Mouse (Mus musculus) gastrocnemius, postnatal 4 days (tissue): Measurements from ENCODE around the gene Itpr3. TPM values are rescaled to one million over a fixed set of nuclear protein-coding genes. Genes with fewer than 3 reads are reported as not detected.

Source experiments
- DNase-seq, 2 experiments: peaks; one replicate each; pipeline ENCODE4 v3.0.0; 2021 to 2022; ENCODE audit warnings: low spot score in 2 of 2, mixed read lengths in 2 of 2
- total RNA-seq, 2 experiments: library from RNA; stranded (reverse); gene quantifications; 2 replicates each; pipeline ENCODE4 v1.2.3; 2021

The Itpr3 gene
- total RNA-seq, 2 experiments from 2014 or later: 8.7 to 9.1 TPM

DNA sequence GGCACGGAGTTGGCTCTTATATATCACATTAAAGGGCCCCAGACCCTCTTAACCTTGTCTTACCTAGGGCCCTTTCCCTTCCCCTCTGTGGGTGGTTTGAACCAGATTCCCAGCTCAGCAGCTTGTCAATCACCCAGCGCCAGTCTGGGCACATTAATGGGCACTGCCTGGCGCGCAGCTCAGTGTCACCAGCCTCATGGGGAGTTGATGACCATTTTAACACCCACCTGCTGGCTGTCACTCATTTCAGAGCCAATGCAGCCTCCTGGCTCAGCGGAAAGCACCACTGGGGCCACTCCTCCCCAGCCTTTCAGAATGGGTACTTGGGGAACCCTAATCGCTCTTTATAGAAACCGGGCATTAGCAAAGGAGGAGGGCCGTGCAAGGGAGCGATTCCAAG lies 81.3 kb downstream of the Itpr3 start:
- no peak for DNase-seq

DNA sequence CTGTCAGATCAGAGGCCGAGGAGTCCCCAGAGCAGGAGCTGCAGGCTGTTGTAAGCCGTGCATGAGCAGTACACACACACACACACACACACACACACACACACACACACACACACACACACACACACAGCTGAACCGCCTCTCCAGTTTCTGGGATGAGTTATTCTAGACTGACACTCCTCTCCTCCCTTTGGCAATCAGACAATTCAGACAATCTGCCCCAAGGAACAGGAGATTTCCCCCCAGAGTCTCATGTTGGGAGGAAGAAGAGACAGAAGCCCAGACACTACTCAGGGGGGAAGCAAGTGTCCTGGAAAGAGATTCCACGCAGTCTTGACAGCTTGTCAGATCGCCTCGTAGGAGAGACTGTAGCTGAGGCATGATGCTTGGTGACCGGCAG lies 82.2 kb downstream of the Itpr3 start:
- DNase-seq: no peak

DNA sequence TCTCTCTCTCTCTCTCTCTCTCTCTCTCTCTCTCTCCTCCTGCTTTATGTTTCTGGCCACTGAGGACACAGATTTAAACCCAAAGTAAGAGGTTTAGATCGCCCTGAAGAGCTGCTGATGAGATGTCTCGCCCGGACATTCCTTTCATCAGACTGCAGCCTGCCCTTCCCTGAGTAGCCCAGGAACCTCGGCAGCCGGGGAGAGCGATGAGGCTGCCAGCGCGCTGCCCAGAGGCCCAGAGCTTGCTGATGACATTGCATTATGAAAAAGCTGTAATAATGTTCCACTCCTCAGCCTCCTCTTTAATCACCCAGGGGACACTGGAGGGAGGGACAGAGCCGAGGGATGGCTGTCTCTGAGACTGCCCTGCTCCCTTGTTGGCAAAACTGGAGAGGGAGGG lies 83.2 kb downstream of the Itpr3 start:
- no peak for DNase-seq

DNA sequence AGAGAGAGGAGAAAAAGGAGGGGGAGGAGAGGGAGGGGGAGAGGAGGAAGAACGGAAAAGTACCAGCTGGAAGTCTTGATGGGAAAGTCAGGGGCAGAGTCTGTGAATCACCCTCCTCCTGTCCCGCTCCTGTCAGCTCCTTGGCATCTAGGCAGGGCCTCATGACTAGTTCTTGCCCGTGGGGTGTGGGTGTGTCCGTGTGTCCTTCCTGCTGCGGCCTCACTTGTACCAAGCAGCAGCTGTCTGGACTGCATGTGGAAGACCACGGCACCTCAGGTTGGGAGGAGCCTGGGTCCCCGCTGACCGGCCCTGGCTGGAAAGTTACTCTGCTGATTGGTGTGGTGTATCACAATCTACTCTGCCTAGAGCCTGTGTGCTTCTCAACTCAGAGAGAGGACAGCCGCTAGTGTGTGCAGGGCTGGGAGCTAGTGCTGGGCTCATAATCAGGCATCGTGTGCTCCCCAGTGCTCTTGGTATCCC lies 84.9 kb downstream of the Itpr3 start:
- DNase-seq: peak in 1 of 2 experiments; percentile 34

DNA sequence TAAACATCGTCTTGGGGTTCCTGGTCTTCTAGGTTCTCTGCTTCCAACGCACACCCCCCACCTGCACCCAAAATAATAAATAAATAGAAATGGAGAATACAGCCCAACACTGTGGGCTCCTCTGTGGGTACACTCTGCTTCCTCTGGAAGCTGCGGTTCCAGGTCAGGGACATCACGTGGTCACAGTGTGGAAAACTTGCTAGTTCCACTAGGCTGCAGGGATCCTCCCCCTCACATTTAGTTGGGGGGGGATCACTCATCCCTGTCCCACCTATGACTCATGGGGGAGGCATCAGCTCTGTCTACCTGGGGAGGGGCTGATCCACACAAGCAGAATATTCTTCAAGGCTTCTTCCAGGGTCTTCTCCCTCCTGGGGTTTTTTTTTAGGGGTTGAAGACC lies 87.0 kb downstream of the Itpr3 start:
- DNase-seq: no peak

DNA sequence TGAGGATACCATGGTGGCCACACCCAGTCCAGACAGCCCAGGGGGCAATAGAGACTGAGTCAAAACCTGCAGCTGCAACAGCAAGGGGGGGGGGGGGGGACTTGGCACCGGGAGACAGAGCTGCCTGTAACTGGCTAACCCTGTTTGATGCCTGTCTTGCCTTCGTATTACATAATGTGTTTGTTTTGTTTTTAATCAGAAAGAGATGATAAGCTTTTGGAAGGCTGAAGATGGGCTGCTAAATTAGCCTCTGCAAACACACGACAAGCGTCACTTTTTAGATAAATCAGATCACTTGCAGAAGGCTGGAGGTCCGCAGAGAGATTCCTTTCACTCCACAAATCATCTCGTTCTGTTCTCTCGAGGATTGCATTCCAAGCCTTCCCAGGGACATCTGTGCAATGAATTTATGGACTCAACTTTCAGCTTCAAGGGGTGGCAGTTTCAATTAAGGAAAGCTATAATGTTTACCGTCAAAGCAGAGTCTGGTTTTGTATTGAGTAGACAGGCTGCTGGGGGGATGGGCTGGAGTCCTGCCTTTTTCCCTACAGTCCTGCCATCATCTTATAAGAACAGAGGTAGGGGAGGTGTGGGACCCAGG lies 89.3 kb downstream of the Itpr3 start:
- DNase-seq: no peak

DNA sequence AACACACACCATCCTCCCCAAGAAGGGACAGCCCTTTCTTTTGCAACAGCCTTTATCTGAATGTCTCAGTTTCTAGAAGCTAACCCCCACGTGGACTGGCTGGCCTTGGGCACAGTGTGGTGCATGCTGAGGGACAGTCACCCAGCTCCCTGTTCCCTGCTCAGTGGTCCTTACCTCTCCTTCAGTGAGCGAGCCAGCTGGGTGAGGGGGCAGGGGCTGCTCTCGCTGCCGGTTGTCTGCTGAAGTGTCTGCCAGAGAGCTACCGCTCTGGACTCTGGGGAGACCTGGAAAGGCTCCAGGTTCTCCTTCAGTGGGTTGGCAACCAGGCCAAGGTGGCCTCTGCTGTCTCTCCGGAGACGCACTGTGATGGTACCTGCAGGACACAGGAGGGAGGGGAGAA lies 93.8 kb downstream of the Itpr3 start:
- DNase-seq: no peak

DNA sequence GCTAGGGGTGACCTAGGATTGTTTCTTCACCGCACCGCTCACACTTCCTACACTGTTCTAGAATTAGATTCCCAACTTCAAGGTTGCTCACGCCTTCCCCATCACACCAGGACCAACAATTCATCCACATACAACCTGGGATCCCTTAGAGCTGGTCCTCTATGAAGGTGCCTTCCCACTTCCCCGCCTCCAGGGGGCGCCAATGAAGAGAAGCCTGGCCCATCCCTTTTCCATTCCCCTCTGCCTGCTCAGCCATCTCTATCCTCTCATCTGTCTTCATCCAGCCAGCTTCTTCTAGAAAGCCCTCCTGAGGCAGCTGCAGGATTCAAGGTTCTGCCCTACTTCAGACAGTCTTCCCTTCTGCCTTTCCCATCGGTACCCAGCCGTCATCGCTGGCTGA lies 94.3 kb downstream of the Itpr3 start:
- DNase-seq: no peak

DNA sequence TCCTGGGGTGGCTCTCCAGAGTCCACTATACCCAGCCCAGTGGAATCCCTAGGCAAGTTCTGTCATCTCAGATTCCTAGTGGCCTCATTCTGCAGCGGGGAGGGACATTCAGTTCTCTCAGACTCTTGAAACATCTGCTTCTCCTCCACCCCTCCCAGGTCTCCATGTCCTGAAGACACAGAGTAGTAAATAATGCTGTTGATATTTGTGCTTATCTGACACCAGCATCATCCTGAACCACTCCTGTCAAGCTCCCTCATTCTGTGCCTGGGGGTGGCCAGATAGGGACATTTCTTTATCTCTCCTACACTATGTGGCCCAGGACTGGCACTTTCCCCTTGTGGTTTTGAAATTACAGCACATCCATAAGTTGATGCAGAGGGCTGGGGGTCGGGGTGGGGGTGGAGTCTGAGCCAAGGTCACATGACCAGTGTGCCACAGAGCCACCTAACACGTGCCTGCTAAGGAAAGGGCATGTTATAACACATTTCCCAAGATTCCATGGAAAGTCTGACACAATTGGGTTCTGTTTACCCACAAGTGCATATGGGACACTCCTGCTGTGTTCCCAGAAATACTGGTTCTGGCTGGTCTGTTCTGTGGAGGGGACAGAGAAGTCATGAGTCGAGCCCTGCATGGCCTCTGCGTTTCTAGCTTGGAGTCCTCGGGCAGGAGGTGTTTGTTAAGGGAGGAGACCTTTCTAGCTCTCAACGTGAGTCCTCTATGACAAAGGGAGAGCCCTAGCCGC lies 96.0 kb downstream of the Itpr3 start:
- no peak for DNase-seq

DNA sequence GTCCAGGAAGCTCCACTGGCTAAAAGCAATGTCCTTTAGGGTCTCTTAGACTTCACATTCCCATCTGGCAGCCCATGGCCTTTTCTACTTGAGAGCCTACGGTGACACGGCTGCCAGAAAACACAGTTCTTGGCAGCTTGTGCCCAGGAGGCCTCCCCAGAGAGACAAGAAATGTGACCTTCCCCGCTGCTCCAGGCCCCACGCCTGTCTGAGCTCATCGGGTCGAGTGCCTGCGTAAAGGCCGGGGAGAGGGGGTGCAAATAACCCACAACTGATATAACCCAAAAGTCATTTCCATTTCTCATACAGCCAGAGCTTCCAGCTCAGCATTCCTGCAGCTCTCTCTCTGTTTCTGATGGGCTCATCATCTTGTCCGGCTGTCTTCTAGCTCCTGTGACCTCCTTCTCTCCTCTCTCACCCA lies 96.7 kb downstream of the Itpr3 start:
- DNase-seq: peak in 1 of 2 experiments; percentile 54

DNA sequence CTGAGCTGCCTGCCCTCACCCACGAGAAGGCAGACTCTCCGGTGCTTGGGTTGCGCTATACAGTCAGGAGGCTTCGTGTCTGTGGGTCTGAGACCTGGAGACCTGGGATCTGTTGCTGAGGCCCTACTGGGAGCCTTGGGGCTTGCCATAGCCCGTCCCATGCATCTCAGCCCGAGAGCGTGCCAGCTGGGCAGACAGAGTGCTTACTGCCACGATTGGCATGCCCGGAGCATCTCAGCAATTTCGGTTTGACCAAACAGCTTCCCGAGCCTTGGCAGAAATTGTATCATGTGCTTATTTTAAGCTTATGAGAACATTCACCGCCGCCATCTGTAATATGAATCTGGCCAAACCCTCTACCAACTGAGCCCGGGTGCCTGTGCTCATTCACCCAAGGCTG lies 97.2 kb downstream of the Itpr3 start:
- DNase-seq: peak in 1 of 2 experiments; percentile 55

DNA sequence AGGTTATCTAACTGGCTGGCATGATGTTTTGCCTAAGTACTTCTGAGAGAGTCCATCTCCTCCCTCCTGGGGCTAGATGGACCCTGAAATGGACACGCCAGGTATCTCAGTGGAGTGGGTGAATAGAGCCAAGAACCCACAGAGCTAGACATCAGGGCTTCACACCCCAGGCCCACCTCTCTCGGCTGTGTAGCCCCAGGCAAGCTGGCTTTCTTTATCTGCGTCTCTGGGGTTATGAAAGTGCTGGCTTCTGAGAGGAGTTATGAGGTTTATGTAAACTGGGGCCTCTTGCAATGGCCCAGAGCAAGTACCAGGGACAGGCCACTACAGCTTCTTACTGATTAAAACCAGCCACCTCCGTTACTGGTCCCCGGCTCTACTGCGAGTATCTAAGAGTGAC lies 97.8 kb downstream of the Itpr3 start:
- DNase-seq: no peak

DNA sequence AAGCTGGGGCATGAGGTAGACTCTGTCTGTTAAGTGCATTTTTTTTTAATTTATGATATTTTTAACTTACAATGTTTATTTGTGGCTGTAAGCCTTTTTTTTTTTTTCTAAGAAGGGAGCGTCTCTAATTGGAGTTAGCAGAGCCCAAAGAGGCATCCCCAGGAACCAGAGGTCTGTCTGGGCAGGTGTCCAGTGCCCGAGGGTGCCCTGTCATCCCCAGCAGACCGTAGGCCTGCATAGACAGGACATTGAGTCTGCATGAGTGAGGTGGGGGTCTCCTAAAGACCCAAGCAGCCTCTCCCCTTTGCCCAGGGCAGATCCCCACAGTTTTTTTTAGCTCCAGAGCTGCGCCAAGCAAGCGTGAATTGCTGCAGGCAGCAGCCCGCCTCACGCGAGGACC lies 98.6 kb downstream of the Itpr3 start:
- no peak for DNase-seq

DNA sequence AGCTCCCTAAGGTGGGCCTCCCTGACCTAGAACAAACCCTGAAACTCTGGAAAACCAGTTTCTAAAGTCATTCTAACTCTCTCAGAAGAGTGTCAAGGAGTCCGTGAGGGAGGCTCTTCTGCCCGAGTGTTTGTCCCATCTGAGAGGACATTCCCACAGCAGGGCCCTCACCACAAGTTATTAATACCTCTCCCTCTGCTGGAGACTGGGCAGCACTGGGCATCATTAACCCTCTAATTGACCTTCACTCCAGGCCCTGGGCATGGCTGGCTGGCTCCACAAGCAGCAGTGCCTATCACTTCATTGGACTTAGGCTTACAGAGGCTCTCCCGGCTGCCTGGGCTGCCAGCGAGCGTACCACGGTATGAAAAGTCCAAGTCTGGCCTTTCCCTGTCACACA lies 101.3 kb downstream of the Itpr3 start:
- DNase-seq: no peak

DNA sequence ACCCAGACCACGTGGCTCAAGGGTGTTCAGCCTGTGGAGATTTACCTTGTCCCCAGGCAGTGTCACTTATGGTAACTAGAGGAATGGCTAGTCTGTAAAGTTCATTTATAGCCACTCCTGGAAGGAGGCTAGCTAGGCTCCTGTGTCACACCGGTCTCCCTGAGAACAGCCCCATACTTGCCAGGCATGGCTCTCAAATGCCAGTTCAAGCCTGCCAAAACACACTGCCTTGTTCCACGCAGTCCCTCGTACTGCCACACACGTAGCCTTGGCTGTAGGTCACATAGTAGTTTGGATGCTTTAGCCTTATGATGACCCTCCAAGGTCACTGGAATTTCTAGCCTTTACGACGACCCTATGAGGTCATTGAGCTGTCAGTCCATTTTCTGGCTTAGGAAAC lies 102.1 kb downstream of the Itpr3 start:
- no peak for DNase-seq

DNA sequence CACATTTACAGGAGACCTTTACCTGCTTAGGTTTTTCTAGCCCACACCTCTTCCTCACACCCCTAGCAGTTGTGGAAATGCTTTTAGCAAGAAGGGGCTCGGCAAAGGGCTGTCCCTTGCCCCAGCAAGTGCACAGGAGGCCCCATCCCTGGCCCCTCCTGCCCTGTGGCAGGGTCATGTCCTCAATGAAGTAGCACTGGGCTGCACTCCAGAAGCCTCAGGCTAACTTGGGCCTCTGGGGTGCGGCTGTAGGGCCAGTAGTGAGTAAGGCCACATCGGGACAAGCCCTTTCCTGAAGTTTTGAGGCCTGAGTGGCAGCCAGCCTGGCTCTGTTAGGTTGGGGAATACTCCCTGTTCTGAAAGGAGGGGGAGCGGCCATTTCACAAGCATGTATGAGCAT lies 103.8 kb downstream of the Itpr3 start:
- peak in 1 of 2 experiments; percentile 60 for DNase-seq

DNA sequence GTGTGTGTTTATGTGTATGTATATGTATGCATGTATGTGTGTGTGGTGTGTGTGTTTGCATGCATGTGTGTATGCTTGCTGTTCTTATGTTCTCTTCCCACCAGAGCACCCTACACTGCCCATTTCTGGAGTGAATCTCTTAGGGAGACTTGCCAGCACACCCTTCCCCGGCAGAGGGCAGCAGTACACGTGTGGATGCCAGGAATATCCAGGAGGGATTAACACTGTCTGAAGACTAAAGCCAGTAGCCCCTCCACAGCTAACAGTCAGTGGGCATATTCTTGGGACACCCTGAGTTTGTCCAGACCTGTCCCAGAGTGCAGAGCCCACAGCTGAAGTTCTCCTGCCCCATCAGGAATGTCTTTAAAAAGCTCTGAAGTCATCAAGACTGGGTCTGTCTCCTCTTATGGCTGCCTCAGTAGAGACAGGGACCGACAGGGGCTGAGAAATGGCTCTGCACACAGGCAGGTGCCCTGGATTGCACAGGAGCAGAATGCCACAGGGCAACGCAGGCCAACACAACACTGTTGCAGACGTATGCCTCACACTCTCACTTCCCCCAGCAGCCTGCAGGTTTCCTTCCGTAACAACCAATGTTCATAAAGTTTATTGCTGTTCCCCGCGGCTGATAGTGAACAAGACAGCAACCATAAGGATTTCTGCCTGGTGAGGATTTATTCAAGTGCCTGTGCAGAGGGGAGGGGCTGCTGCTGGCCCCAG lies 108.1 kb downstream of the Itpr3 start:
- no peak for DNase-seq

DNA sequence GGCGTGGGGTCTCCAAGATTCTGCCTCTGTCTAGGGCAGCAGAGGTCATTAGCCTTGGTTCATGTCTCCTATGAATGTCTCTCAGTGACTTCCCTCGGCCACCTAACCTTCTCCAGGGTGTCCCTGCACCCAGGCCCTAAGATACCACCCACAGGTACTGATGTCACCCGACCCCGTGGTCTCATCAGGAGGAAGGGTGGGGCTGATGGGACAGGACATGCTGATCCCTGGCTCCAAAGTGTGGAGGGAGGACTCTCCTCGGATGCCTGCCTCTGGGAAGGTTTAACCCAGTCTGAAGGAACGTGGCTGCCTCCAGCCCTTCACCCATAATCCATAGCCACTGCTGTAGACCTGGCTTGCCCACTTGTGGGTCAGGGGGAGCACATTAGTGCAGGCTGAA lies 109.8 kb downstream of the Itpr3 start:
- no peak for DNase-seq

DNA sequence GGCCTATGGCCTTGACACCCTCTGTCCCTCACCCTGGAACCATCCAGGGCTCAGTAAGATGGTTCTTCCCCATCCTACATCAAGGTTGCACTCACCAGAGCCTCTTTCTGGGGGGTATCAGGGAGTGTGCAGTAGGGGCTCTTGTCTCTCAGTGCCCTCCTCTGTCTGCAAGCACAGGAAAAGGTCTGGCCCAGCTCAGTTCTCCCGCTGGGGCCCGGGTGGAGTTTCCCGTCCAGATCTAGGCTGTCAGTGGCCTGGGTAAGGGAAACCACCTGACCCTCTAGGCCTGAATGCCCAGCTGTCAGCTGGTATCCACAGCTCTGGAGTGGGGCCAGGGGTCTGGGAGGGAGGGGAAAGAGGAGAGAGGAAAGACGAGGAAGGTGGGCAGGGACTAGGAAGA lies 110.4 kb downstream of the Itpr3 start, which contains the start of gene Ip6k3:
Gene Ip6k3, minus strand, starts transcription at position 251 of the 400 bp plus-strand sequence.
- DNase-seq: peak in 1 of 2 experiments; percentile 56

DNA sequence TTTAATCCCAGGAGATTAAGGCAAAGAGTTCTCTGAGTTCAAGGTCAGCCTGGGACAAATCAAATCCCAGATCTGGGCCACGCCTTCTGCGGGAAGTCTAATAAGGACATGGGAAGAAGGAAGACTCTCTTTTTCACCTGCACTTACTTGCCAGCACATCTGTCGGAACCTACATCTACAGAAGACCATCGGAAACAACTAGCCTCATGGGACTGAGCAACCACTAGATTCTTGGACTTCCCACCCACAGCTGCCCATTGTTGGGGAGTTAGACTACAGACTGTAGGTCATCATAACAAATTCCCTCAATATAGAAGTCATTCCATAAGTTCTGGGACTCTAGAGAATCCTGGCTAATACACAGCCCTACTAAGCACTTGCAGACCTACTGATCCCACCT lies 111.5 kb downstream of the Itpr3 start:
- no peak for DNase-seq

DNA sequence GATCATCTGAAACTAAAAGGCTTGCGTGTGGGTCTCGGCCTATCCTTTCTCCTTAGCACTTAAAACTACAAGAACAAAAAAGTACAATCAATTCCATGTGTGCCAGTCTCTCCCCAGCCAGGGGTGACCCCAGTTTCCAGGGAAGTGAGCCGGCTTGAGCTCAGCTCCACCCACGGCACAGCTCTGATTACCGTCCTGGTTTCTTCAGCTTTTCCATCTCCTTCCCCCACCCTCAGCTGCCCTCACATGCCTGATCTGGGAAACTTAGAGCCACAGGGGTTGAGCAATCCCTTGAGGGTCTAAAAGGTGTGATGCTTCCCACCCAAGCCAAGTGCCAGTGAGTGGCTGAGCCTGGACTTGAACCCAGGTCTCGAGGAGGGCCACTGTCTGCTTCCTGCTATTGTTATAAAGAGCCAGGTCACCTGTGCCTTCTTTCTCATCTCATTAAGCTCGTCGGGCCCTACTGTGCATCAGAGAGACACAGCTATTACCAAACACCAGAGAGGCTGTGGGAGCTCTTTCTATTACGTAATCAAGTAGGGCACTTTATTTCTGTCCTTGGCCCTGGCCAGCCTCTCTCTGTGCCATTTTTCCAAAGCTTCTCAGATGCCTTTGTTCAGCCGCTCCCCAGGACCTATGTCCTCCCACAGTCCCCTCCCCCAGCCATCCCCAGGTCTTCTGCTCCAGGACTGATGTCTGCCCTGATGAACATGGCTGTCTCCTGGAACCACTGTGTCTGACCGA lies 113.0 kb downstream of the Itpr3 start:
- no peak for DNase-seq
